Mouse (Mus musculus): ENCODE results near the gene Cct5.
A peak's percentile ranks its signal among the peaks of the same experiment; 100 is the strongest.

- TF ChIP-seq JUND (IDR thresholded peaks at IDR 0.05; ENCODE audit: low read depth, low read length) (no peak), POLR2A (IDR thresholded peaks at IDR 0.05; ENCODE audit: control insufficient read depth in 1 of 2, insufficient read depth in 1 of 2, low read depth in 1 of 2, low read length in 2 of 2, poor library complexity in 1 of 2) (no peak), ZC3H11A (IDR thresholded peaks at IDR 0.05; ENCODE audit: low read depth, low read length) (no peak), CTCF (IDR thresholded peaks at IDR 0.05 in 2 of 3, conservative IDR thresholded peaks at IDR 0.05 in 1 of 3; ENCODE audit: control insufficient read depth in 1 of 3, insufficient read depth in 1 of 3, low read depth in 2 of 3, low read length in 3 of 3, poor library complexity in 1 of 3, severe bottlenecking in 1 of 3) (no peak), POLR2AphosphoS5 (IDR thresholded peaks at IDR 0.05; ENCODE audit: borderline replicate concordance, low read depth, low read length) (no peak), E2F4 (IDR thresholded peaks at IDR 0.05; ENCODE audit: borderline replicate concordance, low read depth, low read length) (no peak), ETS1 (IDR thresholded peaks at IDR 0.05; ENCODE audit: low read depth, low read length) (no peak), EP300 (IDR thresholded peaks at IDR 0.05; ENCODE audit: low read depth in 1 of 2, low read length in 2 of 2) (no peak), MYC (IDR thresholded peaks at IDR 0.05; ENCODE audit: low read depth, low read length) (no peak), RCOR1 (IDR thresholded peaks at IDR 0.05; ENCODE audit: low read depth, low read length) (no peak), GATA1 (IDR thresholded peaks at IDR 0.05; ENCODE audit: low read depth, low read length) (no peak), HCFC1 (IDR thresholded peaks at IDR 0.05; ENCODE audit: low read depth, low read length) (no peak), MYB (IDR thresholded peaks at IDR 0.05; ENCODE audit: low read depth, low read length) (no peak), POLR2AphosphoS2 (IDR thresholded peaks at IDR 0.05; ENCODE audit: low read length) (peak; percentile 48; the same call in 1 of the 2 replicates)
Observed at GRCm38 (mm10) chr15:31603113-31603512, 1.5 kb upstream of the Cct5 start.

Measured in MEL (cell line).